Mouse (Mus musculus) liver, postnatal 0 days (tissue): ENCODE data around the gene Efcab5.

ENCODE experiments used
- CTCF ChIP-seq: sonication (generic); IDR thresholded peaks from 2 replicates; pipeline ENCODE4 v1.5.1; 2016; ENCODE audit warnings: antibody characterized with exemption, low read depth
- EP300 ChIP-seq: IDR thresholded peaks from 2 replicates; pipeline ENCODE4 v1.6.1; 2016; ENCODE audit warnings: antibody characterized with exemption, low read depth, mild to moderate bottlenecking

- TF ChIP-seq CTCF (no peak), EP300 (no peak)
These were observed 43.3 kb downstream of the Efcab5 start for GRCm38 (mm10) chr11:77145423-77145822.
